Mouse (Mus musculus): Measurements from ENCODE around the gene Ndst4. TPM values are rescaled to one million over a fixed set of nuclear protein-coding genes. Genes with fewer than 3 reads are reported as not detected.

The Ndst4 gene
- polyA plus RNA-seq, 1 experiment = not detected

- Histone ChIP-seq H3K27me3 (ENCODE audit: control insufficient read depth, insufficient read depth, low read length, poor library complexity, severe bottlenecking) (no peaks in the 10 kb centered on the region), H3K36me3 (ENCODE audit: control insufficient read depth, insufficient read depth, low read length, poor library complexity, severe bottlenecking) (no peaks in the 10 kb centered on the region), H3K27ac (ENCODE audit: insufficient read depth, low read length) (no peak overlapping the region), H3K9me3 (replicated peaks; ENCODE audit: control insufficient read depth, insufficient read depth, low read length, poor library complexity, severe bottlenecking) (no peaks in the 10 kb centered on the region), H3K9ac (ENCODE audit: low read depth, poor library complexity, severe bottlenecking) (no peak overlapping the region), H3K4me1 (ENCODE audit: control insufficient read depth, insufficient read depth, low read length) (no peaks in the 10 kb centered on the region), H3K4me3 (ENCODE audit: low read depth, low read length) (no peak overlapping the region)
- no peak for TF ChIP-seq POLR2A (IDR thresholded peaks at IDR 0.05; ENCODE audit: insufficient read depth, low read length)
- no peak for TF ChIP-seq CTCF (IDR thresholded peaks at IDR 0.05; ENCODE audit: low read depth, low read length)
- TF ChIP-seq EP300 (IDR thresholded peaks at IDR 0.05; ENCODE audit: insufficient read depth, low read depth, low read length) = no peak
Observed at GRCm38 (mm10) chr3:125746367-125746766, 342.5 kb downstream of the Ndst4 start.

GRCm38 (mm10) chr3:125756911-125757310 is 353.0 kb downstream of the Ndst4 start:
- H3K36me3 ChIP-seq (ENCODE audit: control insufficient read depth, insufficient read depth, low read length, poor library complexity, severe bottlenecking) = no peaks in the 10 kb centered on the region
- TF ChIP-seq POLR2A (IDR thresholded peaks at IDR 0.05; ENCODE audit: insufficient read depth, low read length) (no peak), EP300 (IDR thresholded peaks at IDR 0.05; ENCODE audit: insufficient read depth, low read depth, low read length) (no peak), CTCF (IDR thresholded peaks at IDR 0.05; ENCODE audit: low read depth, low read length) (no peak)
- H3K9ac ChIP-seq (ENCODE audit: low read depth, poor library complexity, severe bottlenecking) = no peak overlapping the region
- no peaks in the 10 kb centered on the region for H3K4me1 ChIP-seq (ENCODE audit: control insufficient read depth, insufficient read depth, low read length)
- H3K27me3 ChIP-seq (ENCODE audit: control insufficient read depth, insufficient read depth, low read length, poor library complexity, severe bottlenecking) = no peaks in the 10 kb centered on the region
- H3K27ac ChIP-seq (ENCODE audit: insufficient read depth, low read length) = no peak overlapping the region
- no peak overlapping the region for H3K4me3 ChIP-seq (ENCODE audit: low read depth, low read length)
- H3K9me3 ChIP-seq (replicated peaks; ENCODE audit: control insufficient read depth, insufficient read depth, low read length, poor library complexity, severe bottlenecking) = no peaks in the 10 kb centered on the region

GRCm38 (mm10) chr3:125760711-125761110 is 356.8 kb downstream of the Ndst4 start:
- Histone ChIP-seq H3K27ac (ENCODE audit: insufficient read depth, low read length) (no peak overlapping the region), H3K4me3 (ENCODE audit: low read depth, low read length) (no peak overlapping the region)

More at GRCm38 (mm10) chr3:125760711-125761110, 356.8 kb downstream of the Ndst4 start:
- H3K27me3 ChIP-seq (ENCODE audit: control insufficient read depth, insufficient read depth, low read length, poor library complexity, severe bottlenecking) = no peaks in the 10 kb centered on the region
- no peaks in the 10 kb centered on the region for H3K9me3 ChIP-seq (replicated peaks; ENCODE audit: control insufficient read depth, insufficient read depth, low read length, poor library complexity, severe bottlenecking)
- no peaks in the 10 kb centered on the region for H3K4me1 ChIP-seq (ENCODE audit: control insufficient read depth, insufficient read depth, low read length)
- no peak for TF ChIP-seq CTCF (IDR thresholded peaks at IDR 0.05; ENCODE audit: low read depth, low read length)
- TF ChIP-seq POLR2A (IDR thresholded peaks at IDR 0.05; ENCODE audit: insufficient read depth, low read length) = no peak
- no peak for TF ChIP-seq EP300 (IDR thresholded peaks at IDR 0.05; ENCODE audit: insufficient read depth, low read depth, low read length)
- no peak overlapping the region for H3K9ac ChIP-seq (ENCODE audit: low read depth, poor library complexity, severe bottlenecking)
- H3K36me3 ChIP-seq (ENCODE audit: control insufficient read depth, insufficient read depth, low read length, poor library complexity, severe bottlenecking) = no peaks in the 10 kb centered on the region
